Mouse (Mus musculus) hindbrain, embryonic 12.5 days (tissue): Measurements from ENCODE around the gene Ssbp3. TPM values are rescaled to one million over a fixed set of nuclear protein-coding genes. Genes with fewer than 3 reads are reported as not detected.

Experiments used
- ATAC-seq: fragments of 200-750 bp; cut with Nextera tagmentation; 2 replicates; pipeline ENCODE4 v1.8.0; 2017; ENCODE audit warnings: moderate TSS enrichment; ENCODE audit not compliant: low FRiP score
- H3K27ac ChIP-seq: fragments of 300-500 bp; sonication (generic); 2 replicates; pipeline ENCODE4 v1.5.1; 2016; ENCODE audit warnings: mild to moderate bottlenecking
- H3K27me3 ChIP-seq: fragments of 300-500 bp; sonication (generic); 2 replicates; pipeline ENCODE4 v1.6.1; 2016; ENCODE audit warnings: mild to moderate bottlenecking
- H3K36me3 ChIP-seq: fragments of 300-500 bp; sonication (generic); 2 replicates; pipeline ENCODE4 v1.6.1; 2016; ENCODE audit warnings: mild to moderate bottlenecking
- H3K4me1 ChIP-seq: fragments of 300-500 bp; sonication (generic); 2 replicates; pipeline ENCODE4 v1.6.1; 2016
- H3K4me2 ChIP-seq: fragments of 300-500 bp; sonication (generic); replicated peaks from 2 replicates; pipeline ENCODE4 v1.6.1; 2016; ENCODE audit warnings: mild to moderate bottlenecking
- H3K4me3 ChIP-seq: fragments of 300-500 bp; sonication (generic); 2 replicates; pipeline ENCODE4 v1.5.1; 2016; ENCODE audit warnings: mild to moderate bottlenecking
- H3K9ac ChIP-seq: fragments of 300-500 bp; sonication (generic); 2 replicates; pipeline ENCODE4 v1.6.1; 2016; ENCODE audit warnings: mild to moderate bottlenecking, moderate library complexity
- H3K9me3 ChIP-seq: fragments of 300-500 bp; sonication (generic); replicated peaks from 2 replicates; pipeline ENCODE4 v1.6.1; 2016; ENCODE audit warnings: mild to moderate bottlenecking
- WGBS: fragments of 180-500 bp; shearing (Covaris S2); methylation state at CpG from one replicate; pipeline ENCODE4 v1.1.7; 2016; 5-methylcytosine and 5-hydroxymethylcytosine counted together
- polyA plus RNA-seq: library from polyadenylated mRNA; unstranded; fragments of >200 nt; fragmentation: Nextera tagmentation; extraction: Ambion mirVana; gene quantifications from 2 replicates; pipeline ENCODE4 v1.2.1, GENCODE M21; 2016

Ssbp3 gene
- polyA plus RNA-seq, 1 experiment from 2014 or later: 285 TPM

DNA sequence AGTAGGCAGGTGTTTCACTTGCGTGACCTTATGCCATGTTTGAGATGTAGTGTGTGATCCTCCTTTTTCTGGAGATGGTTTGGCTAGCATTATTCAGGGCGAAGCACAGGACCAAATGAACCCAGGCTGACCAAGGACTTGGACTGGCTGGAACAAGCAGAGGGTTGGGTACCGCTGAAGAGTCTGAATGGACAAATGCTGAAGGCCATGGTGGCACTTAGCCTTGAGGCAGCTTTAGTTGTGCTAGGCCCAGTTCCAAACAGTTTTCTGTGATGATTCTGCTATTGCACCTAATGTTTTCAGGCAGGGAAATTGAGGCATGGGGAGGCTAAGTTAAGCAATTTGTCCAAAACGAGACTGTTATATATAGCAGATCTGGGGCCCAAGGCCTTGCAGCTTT lies 61.6 kb downstream of the Ssbp3 start:
- Histone ChIP-seq H3K4me3 (no peak overlapping the region), H3K27me3 (no peaks in the 10 kb centered on the region), H3K4me2 (no peak overlapping the region), H3K27ac (0 out of 2 replicates have a peak overlapping the region, but pooled peaks have one; percentile 14), H3K9ac (no peak overlapping the region), H3K9me3 (no peaks in the 10 kb centered on the region), H3K4me1 (peaks cover 88% of the 10 kb centered on the region), H3K36me3 (no peaks in the 10 kb centered on the region)
- WGBS: 85% methylated on average over 4 of the region's 4 CpGs
- ATAC-seq: no peak

DNA sequence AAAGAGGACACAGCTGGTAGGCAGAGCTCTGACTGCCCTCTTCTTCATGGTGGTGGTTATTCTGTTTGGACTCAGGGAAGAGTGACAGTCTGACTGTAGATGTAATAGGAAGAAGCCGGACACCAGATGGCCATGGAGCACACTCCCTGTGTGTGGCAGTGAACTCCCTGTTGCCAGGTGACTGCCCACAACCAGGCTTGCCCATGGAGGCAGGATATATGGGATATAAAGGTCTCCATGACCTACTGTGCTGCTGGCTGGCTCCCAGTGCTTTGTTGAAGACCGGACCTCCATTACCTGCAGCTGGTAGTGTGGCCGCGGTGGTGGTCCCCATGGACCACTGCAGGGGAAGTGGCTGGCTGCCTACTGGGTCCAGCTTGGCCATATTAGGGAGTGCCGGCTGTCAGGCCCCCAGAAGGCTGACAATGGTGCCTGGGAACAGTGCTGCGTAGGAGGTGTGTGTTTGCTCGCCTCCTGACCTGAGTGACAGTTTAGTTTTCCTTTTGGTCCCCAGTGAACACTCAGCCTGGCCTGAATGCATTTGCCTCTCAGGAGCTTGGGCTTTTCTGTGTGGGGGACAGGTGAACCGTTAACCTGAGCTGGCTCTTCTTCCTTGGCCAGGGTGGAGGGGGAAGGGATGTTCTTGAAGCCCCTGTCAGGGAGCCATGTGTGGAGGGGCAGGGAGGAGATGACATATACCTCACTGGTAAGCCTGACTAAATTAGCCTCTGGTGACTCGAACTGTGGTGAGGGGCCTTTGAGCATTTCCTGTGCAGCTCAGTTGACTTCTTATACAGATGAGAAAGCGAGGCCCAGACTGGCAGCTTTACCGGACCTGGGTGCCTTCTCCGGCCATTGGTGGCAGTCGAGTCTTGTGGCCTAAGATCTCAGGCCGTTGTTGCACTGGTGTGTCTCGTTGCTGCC lies 62.2 kb downstream of the Ssbp3 start:
- Histone ChIP-seq H3K4me2 (no peak overlapping the region), H3K4me1 (peaks cover 90% of the 10 kb centered on the region), H3K9me3 (no peaks in the 10 kb centered on the region), H3K4me3 (no peak overlapping the region), H3K27me3 (no peaks in the 10 kb centered on the region), H3K9ac (no peak overlapping the region), H3K36me3 (no peaks in the 10 kb centered on the region), H3K27ac (0 out of 2 replicates have a peak overlapping the region, but pooled peaks have one; percentile 14)
- ATAC-seq: no peak
- 71% methylated on average over 15 of the region's 15 CpGs for WGBS

DNA sequence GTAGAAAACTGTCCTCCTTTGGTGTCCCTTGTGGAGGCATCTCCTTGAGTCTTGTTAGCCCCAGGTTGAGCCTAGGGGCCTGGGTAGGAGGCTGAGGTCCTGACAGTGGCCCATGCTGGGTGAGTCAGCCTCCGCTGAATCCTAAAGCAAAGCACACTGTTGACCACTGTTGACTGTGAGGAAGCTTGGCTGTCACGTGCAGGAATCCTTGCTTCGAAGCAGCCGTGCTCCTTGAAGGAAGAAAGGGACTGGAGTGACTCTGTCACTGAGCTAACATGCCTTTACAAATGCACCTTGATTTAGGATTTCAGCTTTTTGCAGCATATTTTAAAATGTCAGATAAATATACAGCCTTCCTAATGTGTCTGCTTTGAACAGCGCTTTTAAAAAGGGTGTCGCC lies 64.8 kb downstream of the Ssbp3 start:
- H3K9ac ChIP-seq: 0 out of 2 replicates have a peak overlapping the region, but pooled peaks have one; percentile 0
- 63% methylated on average over 6 of the region's 6 CpGs for WGBS
- no peak overlapping the region for H3K4me3 ChIP-seq
- no peaks in the 10 kb centered on the region for H3K36me3 ChIP-seq
- H3K27me3 ChIP-seq: no peaks in the 10 kb centered on the region
- peaks cover 97% of the 10 kb centered on the region for H3K4me1 ChIP-seq
- no peak overlapping the region for H3K27ac ChIP-seq
- ATAC-seq: no peak
- H3K9me3 ChIP-seq: no peaks in the 10 kb centered on the region
- H3K4me2 ChIP-seq: no peak overlapping the region

DNA sequence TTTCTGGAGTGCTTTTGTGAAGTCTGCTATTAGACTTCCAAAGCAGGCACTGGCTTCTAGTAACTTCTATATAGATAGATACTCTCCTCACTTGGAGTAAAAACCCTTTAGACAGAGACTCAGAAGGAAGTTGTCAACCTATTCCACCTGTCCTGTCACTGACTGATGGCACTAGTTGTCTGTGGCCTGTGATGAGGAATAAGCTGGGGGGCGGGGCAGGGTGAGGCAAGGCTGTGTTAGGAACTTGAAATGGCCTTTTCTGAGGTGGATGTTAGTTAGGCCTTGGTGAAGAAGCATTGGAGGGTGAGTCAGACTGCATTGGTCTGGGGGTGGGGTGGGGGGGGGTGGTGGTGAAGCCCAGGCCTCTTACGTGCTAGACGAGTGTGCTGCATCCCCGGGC lies 65.4 kb downstream of the Ssbp3 start:
- ATAC-seq: no peak
- no peaks in the 10 kb centered on the region for H3K27me3 ChIP-seq
- H3K4me2 ChIP-seq: no peak overlapping the region
- H3K9ac ChIP-seq: peak overlapping the region; percentile 19; the same call in 1 of the 2 replicates
- no peaks in the 10 kb centered on the region for H3K9me3 ChIP-seq
- peak overlapping the region; percentile 64; the same call in 1 of the 2 replicates for H3K27ac ChIP-seq
- no peak overlapping the region for H3K4me3 ChIP-seq
- peaks cover 98% of the 10 kb centered on the region for H3K4me1 ChIP-seq
- H3K36me3 ChIP-seq: no peaks in the 10 kb centered on the region
- WGBS: 38% methylated on average over 4 of the region's 4 CpGs

DNA sequence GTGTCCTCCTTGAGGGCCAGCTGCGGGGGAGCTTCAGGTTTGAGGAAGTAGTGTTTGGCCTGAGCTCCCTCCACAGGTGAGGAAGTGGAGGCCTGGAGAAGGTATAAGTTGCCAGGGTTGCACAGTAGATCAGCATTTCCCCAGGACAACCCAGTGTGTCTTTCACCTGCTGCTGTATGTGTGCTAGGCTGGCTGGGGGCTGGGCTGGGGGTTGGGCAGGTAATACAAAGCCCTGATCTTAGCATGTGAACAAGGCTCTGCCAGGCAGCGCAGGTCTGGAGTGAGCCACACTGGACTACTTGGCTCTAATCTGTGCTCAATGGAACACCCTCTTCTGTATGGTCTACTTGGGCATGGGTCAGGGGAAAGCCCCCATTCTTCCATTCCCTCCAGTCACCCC lies 66.1 kb downstream of the Ssbp3 start:
- ATAC-seq: no peak
- H3K4me2 ChIP-seq: peak overlapping the region; percentile 18; the same call in 1 of the 2 replicates
- 0 out of 2 replicates have a peak overlapping the region, but pooled peaks have one; percentile 19 for H3K9ac ChIP-seq

DNA sequence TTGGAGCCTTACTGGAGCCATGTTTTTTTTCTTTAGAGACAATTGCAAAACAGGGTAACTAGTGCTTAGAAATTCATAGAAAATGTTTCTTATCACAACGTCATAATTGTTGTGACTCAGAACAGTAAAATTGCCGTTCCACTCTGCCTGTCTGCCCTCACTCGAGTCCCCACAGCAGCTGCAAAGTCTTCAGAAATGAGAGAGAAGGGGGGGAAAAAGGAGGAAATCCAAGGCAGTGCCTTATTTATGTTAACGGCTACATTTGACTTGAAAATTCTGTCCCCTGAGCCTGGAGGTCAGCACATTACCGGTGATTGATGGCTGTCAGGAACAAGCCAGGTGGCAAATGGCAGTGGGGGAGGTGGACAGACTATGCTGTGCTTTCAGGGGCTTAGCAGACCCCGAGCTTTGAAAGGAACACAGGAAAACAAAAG lies 66.7 kb downstream of the Ssbp3 start:
- peak overlapping the region; percentile 18; the same call in 1 of the 2 replicates for H3K4me2 ChIP-seq
- peaks cover 97% of the 10 kb centered on the region for H3K4me1 ChIP-seq
- no peaks in the 10 kb centered on the region for H3K27me3 ChIP-seq
- no peak overlapping the region; the same call in 1 of the 2 replicates for H3K9ac ChIP-seq
- H3K4me3 ChIP-seq: no peak overlapping the region
- H3K9me3 ChIP-seq: no peaks in the 10 kb centered on the region
- WGBS: 6% methylated on average over 6 of the region's 6 CpGs
- ATAC-seq: 0 out of 2 replicates have a peak, but pooled peaks have one; percentile 27
- peak overlapping the region; percentile 64 for H3K27ac ChIP-seq
- no peaks in the 10 kb centered on the region for H3K36me3 ChIP-seq

More for the DNA sequence above, 66.1 kb downstream of the Ssbp3 start:
- WGBS: 54% methylated on average over 2 of the region's 2 CpGs
- Histone ChIP-seq H3K36me3 (no peaks in the 10 kb centered on the region), H3K9me3 (no peaks in the 10 kb centered on the region), H3K27ac (peak overlapping the region; percentile 64), H3K4me3 (no peak overlapping the region), H3K4me1 (peaks cover 98% of the 10 kb centered on the region), H3K27me3 (no peaks in the 10 kb centered on the region)

DNA sequence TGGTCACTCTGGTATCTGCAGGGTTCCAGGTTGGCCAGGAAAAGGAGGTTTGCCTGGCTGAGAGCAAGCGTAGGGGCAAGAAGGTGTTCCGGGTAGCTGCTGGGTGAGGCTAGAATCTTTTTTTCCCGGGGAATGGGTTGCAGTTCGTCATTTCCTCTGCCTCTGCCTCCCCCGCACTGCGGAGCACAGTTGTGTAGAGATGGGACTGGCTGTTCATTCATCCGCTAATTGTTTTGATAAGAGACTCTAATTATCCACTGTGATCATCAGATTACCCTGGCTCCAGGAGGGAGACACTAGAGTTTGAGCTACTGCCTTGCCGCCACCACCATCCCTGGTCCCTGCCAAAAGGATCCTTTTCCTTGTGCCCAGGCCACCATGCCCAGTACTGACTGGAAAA lies 67.9 kb downstream of the Ssbp3 start:
- Histone ChIP-seq H3K4me2 (no peak overlapping the region), H3K36me3 (no peaks in the 10 kb centered on the region), H3K4me1 (peaks cover 97% of the 10 kb centered on the region), H3K4me3 (no peak overlapping the region), H3K9ac (no peak overlapping the region), H3K27ac (peak overlapping the region; percentile 64), H3K27me3 (no peaks in the 10 kb centered on the region), H3K9me3 (no peaks in the 10 kb centered on the region)
- 43% methylated on average over 8 of the region's 8 CpGs for WGBS
- ATAC-seq: no peak

DNA sequence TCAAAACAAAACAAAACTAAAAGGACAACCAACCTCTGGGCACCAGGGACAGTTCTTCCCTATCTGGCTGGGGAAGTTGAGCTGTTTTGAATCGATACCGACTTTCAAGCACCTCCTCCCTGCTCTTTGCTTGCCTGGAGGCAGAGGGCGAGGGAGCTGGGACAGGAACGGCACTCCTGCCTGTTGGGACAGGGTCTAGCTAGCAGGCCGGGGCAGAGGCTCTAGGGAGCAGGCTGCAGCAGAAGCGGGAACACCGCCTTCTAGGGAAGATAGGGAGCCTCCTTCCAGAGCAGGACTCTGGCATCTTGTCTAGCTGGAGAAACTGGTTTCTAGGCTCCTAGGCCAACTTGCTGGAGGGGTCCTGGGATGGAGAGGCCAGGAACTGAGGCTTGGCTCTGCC lies 70.2 kb downstream of the Ssbp3 start:
- Histone ChIP-seq H3K27ac (peak overlapping the region; percentile 32; the same call in 1 of the 2 replicates), H3K27me3 (no peaks in the 10 kb centered on the region), H3K4me1 (peaks cover 97% of the 10 kb centered on the region), H3K4me2 (no peak overlapping the region), H3K4me3 (no peak overlapping the region), H3K36me3 (no peaks in the 10 kb centered on the region), H3K9me3 (no peaks in the 10 kb centered on the region), H3K9ac (no peak overlapping the region)
- WGBS: 35% methylated on average over 7 of the region's 7 CpGs
- no peak for ATAC-seq

DNA sequence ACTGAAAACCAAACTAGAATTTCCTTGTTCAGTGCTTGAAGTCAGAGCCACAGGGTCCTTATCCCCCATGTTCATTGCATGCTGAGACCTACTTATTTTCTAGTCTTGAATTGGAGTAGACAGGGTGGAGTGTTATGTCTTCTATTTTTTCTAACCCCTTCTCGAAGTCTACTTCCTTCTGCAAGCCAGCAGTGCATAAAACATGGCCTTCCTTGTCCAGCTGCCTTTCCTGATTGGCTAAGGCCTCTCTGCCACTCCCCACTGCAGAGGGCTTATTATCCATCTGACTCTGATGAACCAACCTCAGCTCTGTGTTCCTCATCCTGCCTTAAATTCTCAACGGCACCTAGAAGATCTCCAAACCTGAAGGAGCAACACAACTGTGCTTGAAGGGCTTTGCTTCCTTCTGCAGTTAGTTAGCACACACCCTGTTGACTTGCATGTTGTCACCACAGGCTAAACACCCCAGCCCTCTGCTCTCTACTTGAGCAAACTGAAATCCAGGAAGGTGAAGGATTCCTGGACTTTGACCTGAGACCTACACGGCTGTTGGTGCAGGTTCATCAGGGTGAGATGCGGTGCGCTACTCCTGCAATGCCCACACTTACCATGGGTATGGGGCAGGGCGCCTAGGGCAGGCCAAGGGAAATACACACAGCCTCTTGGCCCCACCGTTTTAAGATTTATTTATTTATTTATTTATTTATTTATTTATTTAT lies 71.0 kb downstream of the Ssbp3 start:
- H3K27me3 ChIP-seq: no peaks in the 10 kb centered on the region
- no peak overlapping the region for H3K4me2 ChIP-seq
- peaks cover 97% of the 10 kb centered on the region for H3K4me1 ChIP-seq
- H3K4me3 ChIP-seq: no peak overlapping the region
- no peak overlapping the region for H3K9ac ChIP-seq
- ATAC-seq: no peak
- no peak overlapping the region for H3K27ac ChIP-seq
- 87% methylated on average over 7 of the region's 7 CpGs for WGBS
- H3K9me3 ChIP-seq: no peaks in the 10 kb centered on the region
- no peaks in the 10 kb centered on the region for H3K36me3 ChIP-seq

DNA sequence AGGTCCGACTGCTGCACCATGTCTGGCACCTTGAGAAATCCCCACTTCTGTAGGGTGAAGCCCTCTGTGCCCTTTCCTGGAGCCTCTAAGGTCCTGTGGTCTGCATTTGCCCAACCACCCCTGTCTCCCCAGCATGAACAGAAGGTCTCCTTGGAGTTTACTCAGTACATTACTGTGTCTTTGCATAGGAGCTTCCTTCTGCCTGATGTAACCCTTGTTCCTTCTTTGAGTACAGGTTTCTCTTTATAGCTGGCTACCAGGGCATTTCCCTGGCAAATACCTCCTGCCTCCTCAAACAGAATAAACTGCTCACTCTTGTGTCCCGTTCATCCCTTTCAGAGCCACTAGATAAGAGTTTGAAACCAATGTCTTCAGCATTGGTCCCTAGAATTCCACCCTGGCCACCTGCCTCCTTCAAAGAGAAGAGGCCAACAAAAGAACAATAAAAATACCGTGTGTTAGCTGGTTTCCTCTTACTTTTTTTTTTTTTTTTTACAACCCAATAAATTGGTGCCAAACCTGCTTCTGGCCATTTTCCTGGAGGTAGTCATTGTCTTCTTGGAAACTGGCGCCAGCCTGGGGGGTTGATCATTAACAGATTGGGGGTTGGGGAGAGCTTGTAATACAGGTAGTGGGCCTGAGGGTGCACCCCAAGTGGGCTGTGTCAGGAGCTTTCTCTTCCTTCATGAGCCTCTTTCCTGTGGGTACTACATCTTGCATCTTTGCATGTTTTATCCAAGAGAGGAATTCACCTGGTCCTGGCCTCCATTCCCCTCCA lies 72.0 kb downstream of the Ssbp3 start:
- Histone ChIP-seq H3K27ac (peak overlapping the region; percentile 3; the same call in 1 of the 2 replicates), H3K4me2 (no peak overlapping the region), H3K9ac (no peak overlapping the region), H3K9me3 (no peaks in the 10 kb centered on the region), H3K27me3 (no peaks in the 10 kb centered on the region), H3K4me3 (no peak overlapping the region), H3K4me1 (peaks cover 96% of the 10 kb centered on the region), H3K36me3 (no peaks in the 10 kb centered on the region)
- 60% methylated on average over 4 of the region's 4 CpGs for WGBS
- no peak for ATAC-seq

DNA sequence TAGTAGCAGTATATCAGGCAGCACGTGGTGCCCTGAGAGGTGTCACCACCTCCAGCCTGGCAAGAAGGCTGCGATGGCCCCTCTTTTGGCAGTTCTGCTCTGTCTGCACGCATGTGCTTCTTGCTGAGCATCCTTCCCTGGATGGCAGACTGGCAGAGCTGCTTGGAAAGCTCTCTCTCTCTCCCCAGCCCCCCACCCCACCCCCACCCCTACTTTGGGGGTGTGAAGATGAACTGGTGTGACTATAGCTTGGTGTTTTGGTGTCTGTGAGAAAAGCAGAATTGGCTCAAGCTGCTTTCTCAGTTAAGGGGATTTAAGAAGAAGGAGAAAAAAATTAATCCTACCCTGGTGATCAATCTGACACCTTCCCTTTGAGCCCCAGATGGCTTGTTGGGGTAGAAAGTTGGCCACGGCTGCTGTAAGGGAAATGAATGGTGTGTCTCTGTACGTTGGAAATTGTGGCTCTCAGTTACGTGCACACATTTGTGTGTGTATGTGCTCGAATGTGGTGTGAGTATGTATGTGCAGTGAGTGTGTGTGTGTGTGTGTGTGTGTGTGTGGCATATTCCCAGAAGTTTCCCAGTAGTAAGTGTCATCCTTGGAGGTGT lies 73.5 kb downstream of the Ssbp3 start:
- no peak overlapping the region for H3K4me2 ChIP-seq
- WGBS: 69% methylated on average over 7 of the region's 7 CpGs
- no peaks in the 10 kb centered on the region for H3K9me3 ChIP-seq
- H3K4me3 ChIP-seq: no peak overlapping the region
- peak overlapping the region; percentile 49; the same call in 1 of the 2 replicates for H3K27ac ChIP-seq
- no peaks in the 10 kb centered on the region for H3K36me3 ChIP-seq
- no peaks in the 10 kb centered on the region for H3K27me3 ChIP-seq
- no peak for ATAC-seq
- H3K4me1 ChIP-seq: peaks cover 97% of the 10 kb centered on the region
- no peak overlapping the region for H3K9ac ChIP-seq
